Mouse (Mus musculus): ENCODE results near the gene Mbl1.

The Mbl1 gene

GRCm38 (mm10) chr14:41198037-41198730 is 46.9 kb downstream of the Mbl1 start:
- DNase-seq = no peak

Data from kidney, postnatal 25 days (tissue).